ENCODE assay signal across 19 mouse cellular contexts in the genomic region with DNA sequence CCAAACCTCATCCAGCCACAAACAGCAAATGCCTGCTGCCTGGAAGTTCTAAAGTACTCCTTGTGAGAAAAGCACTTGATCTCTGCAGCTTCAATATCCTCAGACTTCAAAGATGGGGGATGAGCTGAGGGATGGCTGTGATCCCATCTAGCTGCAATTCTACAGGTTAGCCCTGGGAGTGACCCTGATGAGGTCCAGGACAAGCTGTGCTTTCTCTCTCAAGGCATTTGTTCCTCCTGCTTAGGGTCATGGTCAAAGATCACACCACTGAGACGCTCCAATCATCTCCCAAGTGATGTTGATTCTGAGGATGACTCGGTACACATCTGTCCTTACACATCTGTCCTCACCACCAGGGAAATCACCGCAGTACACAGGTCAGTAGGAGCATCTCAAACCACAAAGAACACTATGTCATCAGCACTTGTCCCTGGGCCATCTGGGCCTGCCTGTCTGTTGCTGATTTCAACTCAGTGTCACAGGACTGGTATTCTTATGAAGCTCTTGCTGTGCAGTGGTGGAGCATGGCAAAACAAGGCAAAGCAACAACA.
DNase-seq lines count a peak whose midpoint lies in the region; ATAC-seq and TF ChIP-seq lines count a peak whose summit lies in the region.
"Had no signal": no experiment of that assay in that cellular context is flagged by ENCODE, and none has a peak within 500 bp of the region (broad histone marks: within the 10 kb centered on the region; RNA-seq: fewer than 3 reads in every experiment).

No protein-coding gene starts in this region.

- TF ChIP-seq CTCF in C2C12 (IDR thresholded peaks at IDR 0.05; ENCODE audit: control insufficient read depth, insufficient read depth, insufficient read length), result no peak
- TF ChIP-seq CTCF in CH12.LX (conservative IDR thresholded peaks at IDR 0.05 in 1 of 2, IDR thresholded peaks at IDR 0.05 in 1 of 2; ENCODE audit: low read depth in 2 of 2, low read length in 2 of 2), result no peak

- DNase-seq in midbrain, embryonic 10.5 days (ENCODE audit: low spot score), result peak; percentile 7
- DNase-seq in CH12.LX (ENCODE audit: extremely low read depth), result peak; percentile 98
- DNase-seq in cerebellum, adult 11-12 months, result no peak
- DNase-seq: adrenal gland, adult 2 months; adrenal gland, postnatal 10 days; adrenal gland, postnatal 25 days; cerebellum, adult 11 months; cerebellum, adult 2 months; cerebellum, adult 9-10 months; cerebellum, postnatal 10 days; cerebellum, postnatal 25 days; forebrain, postnatal 0 days had no signal

- no peak overlapping the region for H3K4me2 ChIP-seq in midbrain, embryonic 16.5 days (ENCODE audit: low read length)
- H3K4me2 ChIP-seq in CH12.LX (ENCODE audit: insufficient read depth, low read depth, poor library complexity, severe bottlenecking), result peak overlapping the region; percentile 73
- H3K4me2 ChIP-seq: embryonic facial prominence, embryonic 12.5 days; forebrain, embryonic 13.5 days; forebrain, embryonic 15.5 days had no signal

- 0 out of 2 replicates have a peak, but pooled peaks cover 7% of the 10 kb centered on the region for H3K27me3 ChIP-seq in midbrain, embryonic 10.5 days (ENCODE audit: low read depth, poor library complexity, severe bottlenecking)
- H3K27me3 ChIP-seq in midbrain, embryonic 16.5 days (ENCODE audit: control insufficient read depth, insufficient read depth, low read depth, low read length), result no peaks in the 10 kb centered on the region
- no peaks in the 10 kb centered on the region for H3K27me3 ChIP-seq in C2C12 (ENCODE audit: control insufficient read depth, insufficient read depth, insufficient read length)
- no peaks in the 10 kb centered on the region for H3K27me3 ChIP-seq in CH12.LX (replicated peaks)
- H3K27me3 ChIP-seq: embryonic facial prominence, embryonic 12.5 days had no signal

- H3K79me3 ChIP-seq in C2C12 (ENCODE audit: low read depth), result no peaks in the 10 kb centered on the region

- no peaks in the 10 kb centered on the region for H3K9me3 ChIP-seq in midbrain, embryonic 10.5 days (replicated peaks)
- no peaks in the 10 kb centered on the region for H3K9me3 ChIP-seq in midbrain, embryonic 16.5 days (replicated peaks; ENCODE audit: control insufficient read depth, low read length, poor library complexity, severe bottlenecking)
- H3K9me3 ChIP-seq in CH12.LX (replicated peaks; ENCODE audit: low read length), result no peaks in the 10 kb centered on the region
- H3K9me3 ChIP-seq: embryonic facial prominence, embryonic 10.5 days; embryonic facial prominence, embryonic 12.5 days; forebrain, embryonic 13.5 days; forebrain, embryonic 15.5 days had no signal

- peak; percentile 64 for TF ChIP-seq POLR2A in CH12.LX (IDR thresholded peaks at IDR 0.05; ENCODE audit: low read depth, low read length)

- H3K27ac ChIP-seq in midbrain, embryonic 10.5 days (replicated peaks), result no peak overlapping the region
- H3K27ac ChIP-seq in midbrain, embryonic 16.5 days (ENCODE audit: low read length), result no peak overlapping the region
- H3K27ac ChIP-seq in CH12.LX (ENCODE audit: insufficient read depth, low read depth), result peak overlapping the region; percentile 91
- H3K27ac ChIP-seq: embryonic facial prominence, embryonic 10.5 days; embryonic facial prominence, embryonic 12.5 days; forebrain, embryonic 13.5 days; forebrain, embryonic 15.5 days had no signal

- H3K36me3 ChIP-seq in midbrain, embryonic 10.5 days, result no peaks in the 10 kb centered on the region
- H3K36me3 ChIP-seq in midbrain, embryonic 16.5 days (ENCODE audit: control insufficient read depth, insufficient read depth, low read length), result no peaks in the 10 kb centered on the region
- H3K36me3 ChIP-seq in C2C12 (ENCODE audit: control insufficient read depth, insufficient read depth) (no peaks in the 10 kb centered on the region), CH12.LX (replicated peaks in 1 of 2; ENCODE audit: control insufficient read depth in 1 of 2, insufficient read depth in 1 of 2, low read length in 1 of 2) (no peaks in the 10 kb centered on the region)
- H3K36me3 ChIP-seq: embryonic facial prominence, embryonic 10.5 days; embryonic facial prominence, embryonic 12.5 days; forebrain, embryonic 15.5 days had no signal

- no peak overlapping the region for H3K9ac ChIP-seq in midbrain, embryonic 16.5 days (ENCODE audit: low read depth, low read length)
- H3K9ac ChIP-seq in CH12.LX (ENCODE audit: insufficient read depth, low read depth), result peak overlapping the region; percentile 73
- H3K9ac ChIP-seq: embryonic facial prominence, embryonic 12.5 days; forebrain, embryonic 13.5 days; forebrain, embryonic 15.5 days; forebrain, postnatal 0 days had no signal

- H3K79me2 ChIP-seq in C2C12 (ENCODE audit: control insufficient read depth, insufficient read depth), result no peaks in the 10 kb centered on the region
- no peaks in the 10 kb centered on the region for H3K79me2 ChIP-seq in CH12.LX (replicated peaks; ENCODE audit: control insufficient read depth, extremely low read depth, insufficient read depth, poor library complexity, severe bottlenecking)

- peak; percentile 16 for TF ChIP-seq RAD21 in CH12.LX (IDR thresholded peaks at IDR 0.05; ENCODE audit: low read depth, low read length)

- H3K4me1 ChIP-seq in midbrain, embryonic 10.5 days, result peaks cover 12% of the 10 kb centered on the region
- H3K4me1 ChIP-seq in midbrain, embryonic 16.5 days (ENCODE audit: control insufficient read depth, insufficient read depth, low read length), result peaks cover 4% of the 10 kb centered on the region
- peaks cover 24 to 74% of the 10 kb centered on the region in 2 experiments for H3K4me1 ChIP-seq in CH12.LX (ENCODE audit: control insufficient read depth in 1 of 2, insufficient read depth in 2 of 2)
- H3K4me1 ChIP-seq: embryonic facial prominence, embryonic 12.5 days had no signal

- no peak overlapping the region for H3K4me3 ChIP-seq in midbrain, embryonic 10.5 days
- H3K4me3 ChIP-seq in midbrain, embryonic 16.5 days (ENCODE audit: low read depth, low read length), result no peak overlapping the region
- H3K4me3 ChIP-seq in C2C12 (ENCODE audit: insufficient read depth, poor library complexity, severe bottlenecking) (no peak overlapping the region), CH12.LX (replicated peaks in 1 of 3; ENCODE audit: low read depth in 2 of 3, low read length in 2 of 3, poor library complexity in 1 of 3) (peak overlapping the region in 2 of 3 experiments; percentile 7 to 16)
- H3K4me3 ChIP-seq: embryonic facial prominence, embryonic 10.5 days; embryonic facial prominence, embryonic 12.5 days; forebrain, embryonic 13.5 days; forebrain, embryonic 15.5 days had no signal

- dilution Hi-C loops in CH12.LX (cut with MboI; ENCODE audit: extremely low pct_ligation_motif_present, extremely low pct_unique_long_range_greater_than_20kb, low sequenced_read_pairs), result no loop called here

- no peak overlapping the region for H3ac ChIP-seq in C2C12 (ENCODE audit: control insufficient read depth, insufficient read length, low read depth)

- WGBS in midbrain, embryonic 10.5 days, result 85% methylated on average over 3 of the region's 3 CpGs
- 84% methylated on average over 3 of the region's 3 CpGs for WGBS in midbrain, embryonic 16.5 days

- no peak for ATAC-seq in midbrain, embryonic 16.5 days
- ATAC-seq: CD4-positive, CD25-positive, alpha-beta regulatory T cell, adult 4 months; forebrain, embryonic 13.5 days; forebrain, embryonic 15.5 days; forebrain, postnatal 0 days had no signal

- peak; percentile 98 for TF ChIP-seq EP300 in CH12.LX (IDR thresholded peaks at IDR 0.05; ENCODE audit: low read length)

- in situ Hi-C loops in CH12.LX (cut with MboI; ENCODE audit: low pct_ligation_motif_present, low pct_unique_long_range_greater_than_20kb, low sequenced_read_pairs), result no loop called here

TF ChIP-seq in C2C12, 6 proteins besides CTCF, POLR2A, EP300 and RAD21:
- TF ChIP-seq MYOG (IDR thresholded peaks at IDR 0.05; ENCODE audit: control insufficient read depth, extremely low read depth, insufficient read length) (no peak), MYOD1 (IDR thresholded peaks at IDR 0.05; ENCODE audit: control insufficient read depth, insufficient read length, low read depth) (peak; percentile 75)

TF ChIP-seq in CH12.LX, 34 proteins besides CTCF, POLR2A, EP300 and RAD21 (continues in another document):
- peak; percentile 88 for TF ChIP-seq TBP (conservative IDR thresholded peaks at IDR 0.05; ENCODE audit: low read depth, low read length)
- no peak for TF ChIP-seq POLR2AphosphoS2 (IDR thresholded peaks at IDR 0.05; ENCODE audit: low read depth, low read length)
- peak; percentile 92 for TF ChIP-seq IRF4 (IDR thresholded peaks at IDR 0.05; ENCODE audit: low read depth, low read length)
- no peak for TF ChIP-seq E2F4 (IDR thresholded peaks at IDR 0.05; ENCODE audit: insufficient replicate concordance, low read depth, low read length)
- TF ChIP-seq BHLHE40 (IDR thresholded peaks at IDR 0.05; ENCODE audit: low read depth, low read length), result peak; percentile 88
- peak; percentile 100 for TF ChIP-seq TCF12 (IDR thresholded peaks at IDR 0.05; ENCODE audit: low read depth, low read length)
- 0 out of 2 replicates have a peak, but pooled peaks have one; percentile 52 for TF ChIP-seq RCOR1 (conservative IDR thresholded peaks at IDR 0.05; ENCODE audit: low read depth, low read length)
- TF ChIP-seq USF2 (conservative IDR thresholded peaks at IDR 0.05; ENCODE audit: low read depth, low read length), result no peak
- TF ChIP-seq MAZ (IDR thresholded peaks at IDR 0.05; ENCODE audit: low read depth, low read length), result no peak
- peak; percentile 25 for TF ChIP-seq SMC3 (IDR thresholded peaks at IDR 0.05; ENCODE audit: low read depth, low read length)
- TF ChIP-seq CHD2 (IDR thresholded peaks at IDR 0.05; ENCODE audit: low read length), result no peak; the same call in 1 of the 2 replicates
- no peak for TF ChIP-seq NELFE (IDR thresholded peaks at IDR 0.05; ENCODE audit: low read depth, low read length)
- 0 out of 2 replicates have a peak, but pooled peaks have one; percentile 34 for TF ChIP-seq ELF1 (IDR thresholded peaks at IDR 0.05; ENCODE audit: low read depth, low read length)
- peak; percentile 93 for TF ChIP-seq MEF2A (IDR thresholded peaks at IDR 0.05; ENCODE audit: borderline replicate concordance, low read depth, low read length)
- TF ChIP-seq MXI1 (IDR thresholded peaks at IDR 0.05; ENCODE audit: low read depth, low read length), result no peak; the same call in 1 of the 2 replicates
- no peak for TF ChIP-seq CHD1 (IDR thresholded peaks at IDR 0.05; ENCODE audit: low read depth, low read length)
- no peak for TF ChIP-seq GABPA (IDR thresholded peaks at IDR 0.05; ENCODE audit: insufficient replicate concordance, low read depth, low read length)
- no peak for TF ChIP-seq USF1 (IDR thresholded peaks at IDR 0.05; ENCODE audit: low read depth, low read length)
- no peak for TF ChIP-seq KAT2A (IDR thresholded peaks at IDR 0.05; ENCODE audit: insufficient replicate concordance, low read length)
- TF ChIP-seq MAX (IDR thresholded peaks at IDR 0.05; ENCODE audit: low read length), result peak; percentile 70
- no peak for TF ChIP-seq PAX5 (IDR thresholded peaks at IDR 0.05; ENCODE audit: low read length)
- peak; percentile 74; the same call in 1 of the 2 replicates for TF ChIP-seq MAFK (IDR thresholded peaks at IDR 0.05; ENCODE audit: insufficient replicate concordance, low read length)

Comparison
In these comparisons a context has a peak if more than half of its experiments do, and no peak if none do; other contexts are left out.
1. H3K4me3 ChIP-seq: peak in CH12.LX (2 of 3); none in midbrain, embryonic 10.5 days (single experiment), midbrain, embryonic 16.5 days (single experiment) and C2C12 (single experiment).